Mouse (Mus musculus) urinary bladder, postnatal 4 days (tissue): ENCODE measurements around the gene Atp13a1.

Experiments
- DNase-seq, 2 experiments: peaks; one replicate each; pipeline ENCODE4 v3.0.0; 2021 to 2022; ENCODE audit warnings: low spot score in 2 of 2

Atp13a1 gene

DNA sequence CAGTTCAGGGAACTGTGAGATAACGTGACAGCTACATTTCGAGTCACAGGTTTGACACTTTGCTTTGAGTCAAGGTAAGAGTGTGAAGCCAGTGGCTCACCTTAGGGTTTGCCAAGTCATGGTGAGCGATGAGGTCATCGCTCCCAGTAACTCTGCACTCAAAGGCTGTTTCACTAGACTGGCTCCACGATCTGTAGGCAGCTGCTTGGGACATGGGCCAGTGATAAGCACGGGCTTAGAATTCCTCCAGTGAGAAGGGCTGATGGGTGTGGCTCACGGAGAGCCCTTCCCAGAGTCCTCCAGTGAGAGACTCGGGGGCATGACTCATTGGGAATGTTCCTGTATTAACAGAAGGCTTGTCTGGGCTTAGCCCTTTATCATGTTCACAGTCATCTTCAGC, 58.0 kb downstream of the Atp13a1 start:
- peak; percentile 33 to 61 for DNase-seq

DNA sequence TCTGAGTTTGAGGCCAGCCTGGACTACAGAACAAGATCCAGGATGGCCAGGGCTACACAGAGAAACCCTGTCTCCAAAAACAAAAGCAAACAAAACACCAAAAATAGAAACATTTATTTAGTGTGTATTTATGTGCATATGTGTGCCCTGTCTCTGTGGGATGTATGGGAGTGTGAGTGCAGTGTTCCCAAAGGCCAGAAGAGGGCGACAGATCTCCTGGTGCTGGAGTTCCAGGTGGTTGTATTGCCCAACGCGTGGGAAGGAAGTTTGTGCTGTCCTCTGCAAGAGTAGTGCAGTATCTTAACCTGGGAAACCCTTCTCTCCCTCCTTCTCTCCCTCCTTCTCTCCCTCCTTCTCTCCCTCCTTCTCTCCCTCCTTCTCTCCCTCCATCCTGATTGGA, 58.9 kb downstream of the Atp13a1 start:
- DNase-seq = no peak

DNA sequence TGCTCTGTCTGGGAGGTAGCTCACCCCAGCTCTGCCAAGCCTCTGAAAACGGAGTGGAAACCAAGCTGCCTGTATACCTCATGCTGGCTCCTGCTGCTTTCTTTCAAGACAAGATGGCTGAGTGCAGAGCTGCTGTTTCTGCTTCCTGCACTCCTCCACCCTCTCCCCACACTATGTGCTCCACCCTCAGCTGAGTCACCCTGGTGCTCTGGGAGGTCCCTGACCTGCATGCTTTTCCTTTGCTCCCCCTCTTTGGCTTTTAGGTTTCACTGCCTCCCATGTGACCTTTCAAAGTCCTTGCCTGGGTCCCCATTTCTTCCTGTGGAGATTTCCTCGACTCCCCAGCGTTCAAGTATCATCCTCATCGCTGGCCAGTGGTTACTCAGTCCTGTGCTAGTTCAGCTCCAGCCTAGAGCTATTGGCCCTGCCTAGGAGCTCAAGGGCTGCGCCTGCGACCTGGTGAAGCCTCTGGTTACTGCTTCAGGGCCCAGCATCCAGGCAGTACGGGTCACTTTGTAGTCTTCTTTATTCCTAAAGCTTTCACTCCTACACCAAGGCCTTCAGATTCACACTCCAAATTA, 60.1 kb downstream of the Atp13a1 start:
- DNase-seq = no peak

DNA sequence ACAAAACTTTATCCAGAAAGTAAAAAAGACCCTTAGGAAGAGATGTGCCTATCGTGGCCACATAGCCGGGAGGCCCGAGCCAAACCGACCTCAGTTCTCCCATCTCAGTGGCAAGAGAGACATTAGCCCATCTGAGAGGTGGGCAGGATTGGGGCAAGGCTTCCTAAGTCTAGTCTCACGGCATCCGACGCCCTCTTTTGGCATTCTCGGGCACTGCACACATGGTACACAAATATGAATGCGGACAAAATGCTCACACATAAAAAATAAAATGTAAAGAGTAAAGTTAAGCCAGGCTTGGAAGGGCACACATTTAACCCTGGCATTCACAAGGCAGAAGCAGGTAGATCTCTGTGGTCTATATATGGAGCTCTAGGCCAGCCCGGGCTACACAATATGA, 62.9 kb downstream of the Atp13a1 start:
- no peak for DNase-seq
